Mouse (Mus musculus) T-cell, adult 2 months (primary cell): ENCODE measurements around the gene Usp49.
"Not testable (repeated sequence)": the region's sequence is repeated elsewhere in the genome, so short reads cannot be mapped to it uniquely, and the experiment has no call there.

ENCODE experiments used
- DNase-seq: peaks from one replicate; pipeline ENCODE4 v3.0.0; 2022; ENCODE audit warnings: low spot score

The Usp49 gene

GRCm38 (mm10) chr17:47630678-47631065 lies at the start of gene Usp49:
TSS of gene Usp49 (plus strand) at chr17:47630690.
- no peak for DNase-seq

GRCm38 (mm10) chr17:47580962-47581361 lies 49.5 kb upstream of the Usp49 start:
- DNase-seq, result no peak

GRCm38 (mm10) chr17:47588517-47588916 lies 42.0 kb upstream of the Usp49 start:
- DNase-seq, result no peak

DNA sequence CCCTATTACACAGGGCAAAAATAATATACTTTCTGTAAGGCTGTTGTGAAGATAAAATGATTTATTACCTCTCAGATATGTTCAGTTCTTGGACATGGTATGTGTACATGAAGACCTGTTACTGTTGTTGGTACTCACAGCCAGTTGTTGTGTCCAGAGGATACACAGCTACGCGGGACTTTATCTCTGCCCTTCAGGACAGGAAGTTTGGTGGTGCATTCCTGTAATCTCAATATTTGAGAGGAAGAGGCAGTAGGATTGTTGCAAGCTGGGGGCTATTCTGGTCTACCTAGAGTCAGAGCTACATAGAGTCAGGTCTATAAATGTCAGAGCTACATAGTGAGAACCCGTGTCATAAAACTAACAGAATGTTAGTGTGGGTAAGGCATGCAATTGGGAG lies 39.4 kb upstream of the Usp49 start:
- no peak for DNase-seq

- DNase-seq, result peak; percentile 90
These were observed 37.2 kb upstream of the Usp49 start for GRCm38 (mm10) chr17:47593215-47593853.

GRCm38 (mm10) chr17:47593854-47594182 lies 36.7 kb upstream of the Usp49 start:
- DNase-seq, result no peak

- peak; percentile 23 for DNase-seq
These were observed 36.1 kb upstream of the Usp49 start for GRCm38 (mm10) chr17:47594183-47594968.

- no peak for DNase-seq
These were observed 35.6 kb upstream of the Usp49 start for GRCm38 (mm10) chr17:47594969-47595247.

- DNase-seq, result peak; percentile 15
These were observed 35.0 kb upstream of the Usp49 start for GRCm38 (mm10) chr17:47595248-47596161.

- no peak for DNase-seq
These were observed 34.2 kb upstream of the Usp49 start for GRCm38 (mm10) chr17:47596162-47596838.

- DNase-seq, result no peak
These were observed 33.7 kb upstream of the Usp49 start for GRCm38 (mm10) chr17:47596839-47597164.

DNA sequence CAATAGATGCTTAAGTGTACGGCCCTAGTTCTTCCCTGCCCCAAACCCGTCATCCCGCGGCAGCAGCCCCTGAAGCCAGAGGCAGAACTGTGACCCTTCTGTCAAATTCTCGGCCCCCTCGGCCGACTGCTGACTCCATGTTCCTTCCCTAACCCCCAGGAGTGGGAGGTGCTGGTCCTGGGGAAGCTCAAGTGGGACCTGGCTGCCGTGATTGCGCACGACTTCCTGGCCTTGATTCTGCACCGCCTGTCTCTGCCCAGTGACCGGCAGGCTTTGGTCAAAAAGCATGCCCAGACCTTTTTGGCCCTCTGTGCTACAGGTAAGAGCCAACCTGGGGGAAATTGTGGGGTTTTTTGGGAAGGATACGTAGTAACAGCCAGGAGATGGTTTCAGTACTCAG lies 33.2 kb upstream of the Usp49 start:
- DNase-seq, result no peak

DNA sequence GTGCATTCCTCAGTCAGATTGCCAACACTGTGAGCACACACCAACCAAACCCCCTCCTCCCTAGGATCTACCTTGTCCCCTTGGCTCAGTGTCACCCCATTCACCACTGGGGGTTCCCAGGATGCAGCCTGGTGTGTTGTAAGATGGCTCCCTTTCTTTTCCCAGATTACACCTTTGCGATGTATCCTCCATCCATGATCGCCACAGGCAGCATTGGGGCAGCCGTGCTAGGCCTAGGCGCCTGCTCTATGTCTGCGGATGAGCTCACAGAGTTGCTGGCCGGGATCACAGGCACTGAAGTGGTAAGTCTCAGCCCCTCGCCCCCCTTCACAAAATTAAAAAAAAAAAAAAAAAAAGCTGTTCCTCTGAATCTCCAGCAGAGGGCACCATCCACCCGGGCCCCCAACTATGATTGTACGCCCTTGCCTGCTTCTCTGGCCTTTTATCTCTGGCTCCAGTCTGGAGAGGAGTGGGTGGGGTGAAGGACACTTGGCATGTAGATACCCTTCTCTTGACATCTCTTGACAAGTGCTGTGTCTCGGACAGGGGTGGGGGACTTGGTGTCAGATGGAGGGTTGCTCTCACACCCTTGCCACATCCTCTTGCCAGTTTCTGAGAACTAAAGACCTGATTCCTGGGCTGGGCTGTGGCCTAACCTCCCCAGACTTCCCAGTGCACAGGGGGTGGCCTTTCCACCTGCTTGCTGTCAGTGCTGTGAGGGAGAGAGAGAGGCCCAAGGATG lies 32.5 kb upstream of the Usp49 start:
- peak; percentile 81 for DNase-seq

DNA sequence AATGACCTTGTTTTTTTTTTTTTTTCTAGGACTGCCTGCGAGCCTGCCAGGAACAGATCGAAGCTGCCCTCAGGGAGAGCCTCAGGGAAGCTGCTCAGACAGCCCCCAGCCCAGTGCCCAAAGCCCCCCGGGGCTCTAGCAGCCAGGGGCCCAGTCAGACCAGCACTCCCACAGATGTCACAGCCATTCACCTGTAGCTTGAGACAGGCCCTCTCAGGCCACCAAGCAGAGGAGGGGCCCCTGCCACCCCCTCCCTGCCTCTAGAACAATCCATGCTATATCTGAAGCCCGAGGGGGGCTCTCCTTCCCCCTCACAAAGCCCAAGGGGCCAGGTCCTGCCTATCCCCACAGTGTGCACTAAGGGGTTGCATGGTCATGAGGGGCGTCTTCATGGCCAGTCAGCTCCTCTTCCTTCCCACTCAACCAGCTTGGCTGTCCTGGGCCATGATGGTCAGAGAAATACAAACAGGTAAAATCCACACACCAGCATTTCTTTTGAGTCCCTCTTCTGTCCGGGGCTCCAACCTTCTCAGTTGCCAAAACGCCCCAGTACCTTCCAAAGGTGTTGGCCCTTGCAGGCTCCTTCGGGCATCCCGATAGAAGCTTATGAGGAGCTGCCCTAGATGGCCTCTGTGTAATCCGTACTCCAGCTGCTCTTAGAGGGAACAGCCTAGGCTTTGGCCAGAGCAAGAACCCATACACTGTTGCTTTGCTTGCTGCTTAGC lies 31.7 kb upstream of the Usp49 start:
- not testable (repeated sequence) for DNase-seq

DNA sequence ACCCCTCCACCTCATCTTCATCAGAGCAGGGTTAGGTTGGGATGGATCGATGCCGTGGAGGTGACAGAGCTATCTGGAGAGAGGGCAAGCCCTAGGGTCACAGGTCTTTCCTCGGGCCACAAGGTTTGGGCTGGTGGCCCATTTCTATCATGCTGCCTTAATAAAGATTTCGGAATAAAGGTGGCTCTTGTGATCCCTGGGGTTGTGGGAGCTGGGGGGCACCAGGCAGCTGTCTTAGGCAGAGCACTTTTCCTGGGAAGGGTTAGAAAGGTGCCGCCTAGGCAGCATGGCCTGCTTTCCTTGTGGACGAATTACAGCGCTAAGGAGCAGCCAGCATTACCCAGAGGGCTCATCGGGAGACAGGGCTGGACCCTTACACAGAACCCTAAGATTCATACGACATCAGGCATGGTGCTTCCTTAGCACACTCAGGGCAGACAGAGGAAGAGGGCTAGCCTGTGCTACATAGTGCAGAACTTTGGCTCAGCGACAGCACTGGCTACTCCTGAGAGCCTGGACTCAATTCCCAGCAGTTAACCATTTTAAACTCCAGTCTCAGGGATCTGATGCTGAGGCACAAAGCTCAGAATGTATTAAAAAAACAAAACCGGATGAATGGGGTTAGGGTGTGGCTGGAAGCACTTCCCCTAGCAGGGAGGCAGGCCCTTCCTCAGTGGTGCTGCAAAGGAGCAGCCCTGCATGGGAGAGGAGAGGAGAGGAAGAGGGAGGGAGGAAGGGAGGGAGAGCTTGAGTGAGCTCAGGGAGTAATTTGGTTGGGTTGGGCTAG lies 30.8 kb upstream of the Usp49 start:
- peak; percentile 39 for DNase-seq

GRCm38 (mm10) chr17:47600601-47601388 lies 29.7 kb upstream of the Usp49 start:
- peak; percentile 72 for DNase-seq

DNA sequence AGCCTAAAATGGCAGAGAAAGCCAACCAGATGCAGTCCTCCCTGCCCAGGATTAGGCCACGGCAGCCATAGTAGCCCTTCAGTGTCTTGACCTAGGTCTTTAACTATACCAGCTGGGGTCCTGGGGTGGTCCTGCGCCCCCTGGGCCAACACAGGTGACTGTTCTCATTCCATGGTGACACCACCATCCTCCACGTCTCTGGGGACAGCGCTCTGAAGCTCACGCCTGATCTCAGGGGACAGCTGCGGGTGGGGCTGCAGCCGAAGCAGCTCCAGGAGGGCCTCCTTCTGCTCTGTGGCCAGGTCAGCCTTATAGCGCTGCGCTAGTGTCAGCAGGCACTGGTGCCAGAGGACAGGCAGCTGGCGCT lies 29.1 kb upstream of the Usp49 start:
- DNase-seq, result no peak

DNA sequence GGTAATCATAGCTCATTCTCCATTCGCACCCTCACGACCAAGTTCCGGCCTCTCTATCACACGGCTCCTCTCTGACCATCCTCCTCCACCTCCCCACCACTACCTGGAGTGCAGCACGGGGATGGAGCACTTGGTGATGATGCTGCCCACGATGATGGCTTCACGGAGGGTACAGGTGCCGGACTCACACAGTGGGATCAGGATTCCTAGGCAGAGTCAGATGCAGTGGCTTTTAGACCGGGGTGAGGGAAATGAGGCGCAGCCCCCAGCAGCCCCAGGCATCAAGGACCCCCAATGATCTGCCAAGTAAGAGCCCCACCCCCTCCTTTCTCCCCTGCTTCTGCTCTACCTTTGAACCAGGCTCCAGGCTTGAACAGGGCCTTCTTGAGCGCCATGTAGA lies 28.2 kb upstream of the Usp49 start:
- no peak for DNase-seq

GRCm38 (mm10) chr17:47606220-47606619 lies 24.3 kb upstream of the Usp49 start:
- no peak for DNase-seq

DNA sequence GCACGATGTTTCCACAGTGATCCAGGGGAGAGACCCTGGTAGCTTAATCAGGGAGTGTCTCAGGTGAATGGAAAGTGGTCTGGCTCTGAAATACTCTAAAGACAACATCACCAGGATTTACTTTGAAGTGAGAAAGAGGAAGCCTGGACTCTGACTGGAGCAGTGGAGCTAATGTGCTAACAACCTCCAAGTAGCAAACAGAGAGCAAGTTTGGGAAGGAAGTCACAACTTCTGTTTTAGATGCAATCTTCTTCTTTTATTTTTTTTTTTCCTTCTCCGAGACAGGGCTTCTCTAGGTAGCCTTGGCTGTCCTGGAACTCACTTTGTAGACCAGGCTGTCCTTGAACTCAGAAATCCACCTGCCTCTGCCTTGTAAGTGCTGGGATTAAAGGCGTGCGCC lies 21.3 kb upstream of the Usp49 start:
- DNase-seq, result no peak
